Mouse (Mus musculus) embryonic fibroblast, embryonic 13.5 days (primary cell): Measurements from ENCODE around the gene Spata25.

Source experiments
- CTCF ChIP-seq: IDR thresholded peaks from 2 replicates; pipeline ENCODE4 v1.5.1; 2011; ENCODE audit warnings: mild to moderate bottlenecking, control low read depth, low read length, moderate library complexity, borderline replicate concordance; ENCODE audit not compliant: insufficient read depth
- POLR2A ChIP-seq: IDR thresholded peaks from 2 replicates; pipeline ENCODE4 v1.6.1; 2011; ENCODE audit warnings: low read depth, mild to moderate bottlenecking, control low read depth, low read length, moderate library complexity

- TF ChIP-seq CTCF (no peak), POLR2A (no peak)
Measured at GRCm38 (mm10) chr2:164817206-164817605, 11.1 kb downstream of the Spata25 start.
